Mouse (Mus musculus) ES-Bruce4 (cell line): ENCODE results near the gene Zpbp2. TPM values are rescaled to one million over a fixed set of nuclear protein-coding genes. Genes with fewer than 3 reads are reported as not detected.

Source experiments
- H3K27ac ChIP-seq: 2 replicates; pipeline ENCODE4 v1.5.1; 2012; ENCODE audit warnings: low read length, inconsistent platforms; ENCODE audit not compliant: insufficient read depth
- H3K27me3 ChIP-seq: 2 replicates; pipeline ENCODE4 v1.6.1; 2012; ENCODE audit warnings: mild to moderate bottlenecking, low read length, inconsistent platforms; ENCODE audit not compliant: control insufficient read depth, poor library complexity, insufficient read depth, severe bottlenecking
- H3K36me3 ChIP-seq: 2 replicates; pipeline ENCODE4 v1.6.1; 2012; ENCODE audit warnings: inconsistent platforms, mild to moderate bottlenecking, low read length, moderate library complexity; ENCODE audit not compliant: control insufficient read depth, poor library complexity, insufficient read depth, severe bottlenecking
- H3K4me1 ChIP-seq: one replicate; pipeline ENCODE4 v1.8.1; 2011; ENCODE audit warnings: low read length; ENCODE audit not compliant: control insufficient read depth, insufficient read depth
- H3K4me3 ChIP-seq: 2 replicates; pipeline ENCODE4 v1.5.1; 2011; ENCODE audit warnings: low read depth, mild to moderate bottlenecking, low read length
- H3K9ac ChIP-seq: 2 replicates; pipeline ENCODE4 v1.6.1; 2012; ENCODE audit warnings: low read depth, mild to moderate bottlenecking, inconsistent platforms; ENCODE audit not compliant: poor library complexity, severe bottlenecking
- H3K9me3 ChIP-seq: replicated peaks from 2 replicates; pipeline ENCODE4 v1.6.1; 2012; ENCODE audit warnings: mild to moderate bottlenecking, low read length, inconsistent platforms; ENCODE audit not compliant: control insufficient read depth, poor library complexity, insufficient read depth, severe bottlenecking
- CTCF ChIP-seq: IDR thresholded peaks from one replicate; pipeline ENCODE4 v1.8.1; 2011; ENCODE audit warnings: low read depth, low read length
- EP300 ChIP-seq: IDR thresholded peaks from 2 replicates; pipeline ENCODE4 v1.6.1; 2011; ENCODE audit warnings: low read depth, low read length; ENCODE audit not compliant: insufficient read depth
- POLR2A ChIP-seq: IDR thresholded peaks from one replicate; pipeline ENCODE4 v1.8.1; 2011; ENCODE audit warnings: low read length; ENCODE audit not compliant: insufficient read depth
- polyA plus RNA-seq: library from polyadenylated mRNA; stranded (reverse); fragments of >200 nt; gene quantifications from 2 replicates; pipeline ENCODE4 v1.2.4, GENCODE M21; 2011; ENCODE audit warnings: low read depth; ENCODE audit not compliant: missing spikeins, insufficient read depth, insufficient read length

Gene Zpbp2
- not detected in 2 replicates for polyA plus RNA-seq

DNA sequence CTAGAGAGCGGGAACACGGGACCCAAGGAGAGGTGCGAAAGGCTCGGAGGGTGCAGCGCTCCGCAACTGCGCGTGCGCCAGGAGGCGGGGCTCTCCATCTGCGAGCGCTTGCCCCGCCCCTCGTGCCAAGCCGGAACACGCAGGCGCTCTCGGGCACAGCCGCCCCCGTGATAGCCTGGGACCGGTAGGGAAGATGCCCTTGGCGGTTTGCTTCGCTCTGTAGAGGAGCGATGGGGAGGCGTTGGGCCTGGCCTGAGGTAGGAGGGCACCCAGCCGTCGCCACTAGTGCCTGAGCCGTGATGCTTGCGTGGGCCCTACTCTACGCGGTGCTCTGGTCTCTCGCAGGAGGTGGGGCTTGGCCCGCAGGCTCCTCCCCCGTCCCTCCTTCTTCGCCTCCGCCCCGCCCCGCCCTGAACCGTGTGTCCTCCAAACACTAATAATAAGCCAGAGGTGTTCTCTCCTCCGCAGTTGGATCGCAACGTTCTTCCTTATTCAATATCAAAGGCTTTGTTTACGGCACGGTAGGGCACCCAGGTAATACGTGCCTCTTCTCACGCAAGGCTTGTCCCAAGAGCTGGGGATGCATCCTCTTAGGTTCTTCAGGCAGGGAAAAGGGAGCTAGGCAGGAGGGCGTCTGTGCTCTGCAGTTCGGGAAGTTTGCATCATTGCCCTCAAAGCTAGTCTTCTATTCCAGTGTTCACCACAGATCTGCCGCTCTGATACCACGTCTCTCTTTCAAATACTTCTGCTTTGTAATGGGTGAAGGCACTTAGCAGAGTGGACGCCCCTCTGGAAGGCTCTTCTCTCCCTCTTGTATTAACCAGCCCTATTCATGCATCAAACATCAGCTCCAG is at the start of gene Zpbp2:
Gene Zpbp2, plus strand, starts transcription at position 123 of the 854 bp plus-strand sequence.
- Histone ChIP-seq H3K27me3 (peaks cover 16% of the 10 kb centered on the region), H3K4me3 (peak within 1 kb of the TSS; percentile 78), H3K4me1 (no peaks in the 10 kb centered on the region), H3K36me3 (no peaks in the 10 kb centered on the region), H3K9me3 (peaks cover 3% of the 10 kb centered on the region), H3K27ac (no peak within 1 kb of the TSS), H3K9ac (peak within 1 kb of the TSS; percentile 35)
- TF ChIP-seq POLR2A (peak; percentile 63), EP300 (no peak), CTCF (no peak)

DNA sequence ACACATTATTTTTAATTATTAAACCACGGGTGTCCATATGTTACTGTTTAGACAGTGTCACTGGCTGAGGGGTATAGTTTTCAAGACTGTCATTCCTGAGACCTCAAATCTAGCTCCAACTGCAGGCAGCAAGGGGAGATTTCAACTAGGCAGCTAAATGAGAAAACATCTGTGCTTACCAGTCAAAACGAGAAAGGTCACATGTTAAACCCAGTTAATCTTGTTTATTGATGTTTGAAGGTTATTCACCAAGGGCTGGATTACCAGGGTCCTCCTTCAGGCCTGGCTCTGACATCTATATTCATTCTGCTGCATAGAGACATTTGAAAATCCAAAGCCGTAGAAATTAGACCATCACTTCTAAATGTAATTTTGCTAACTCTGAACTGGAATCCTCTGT is 46.0 kb upstream of the Zpbp2 start:
- no peak overlapping the region for H3K4me3 ChIP-seq
- H3K9ac ChIP-seq, result no peak overlapping the region
- no peaks in the 10 kb centered on the region for H3K9me3 ChIP-seq
- no peak for TF ChIP-seq POLR2A
- TF ChIP-seq EP300, result no peak
- no peak for TF ChIP-seq CTCF
- no peak overlapping the region for H3K27ac ChIP-seq
- H3K4me1 ChIP-seq, result no peaks in the 10 kb centered on the region
- H3K36me3 ChIP-seq, result no peaks in the 10 kb centered on the region
- H3K27me3 ChIP-seq, result no peaks in the 10 kb centered on the region

DNA sequence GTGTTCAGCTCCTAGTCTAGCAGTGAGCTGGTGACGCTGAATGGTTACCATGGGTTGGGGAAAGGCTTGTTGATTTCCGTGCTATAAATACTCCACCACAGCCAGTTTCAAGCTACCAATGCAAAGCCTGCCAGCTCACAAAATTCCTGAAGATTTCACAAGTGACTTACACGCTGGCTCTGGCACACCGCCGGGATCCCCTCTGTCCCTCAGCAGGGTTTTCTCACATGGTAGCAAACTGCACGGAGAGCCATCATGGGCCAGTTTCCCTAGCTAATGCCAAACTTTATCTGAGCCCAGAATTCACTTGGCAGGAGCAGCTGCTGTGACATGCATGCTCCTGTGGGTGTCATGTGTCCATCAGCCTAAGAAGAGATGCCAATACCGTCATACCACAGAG is 41.5 kb upstream of the Zpbp2 start:
- Histone ChIP-seq H3K27ac (no peak overlapping the region), H3K36me3 (no peaks in the 10 kb centered on the region), H3K9me3 (no peaks in the 10 kb centered on the region), H3K9ac (no peak overlapping the region), H3K27me3 (no peaks in the 10 kb centered on the region), H3K4me1 (no peaks in the 10 kb centered on the region), H3K4me3 (no peak overlapping the region)
- no peak for TF ChIP-seq EP300
- TF ChIP-seq CTCF, result no peak

DNA sequence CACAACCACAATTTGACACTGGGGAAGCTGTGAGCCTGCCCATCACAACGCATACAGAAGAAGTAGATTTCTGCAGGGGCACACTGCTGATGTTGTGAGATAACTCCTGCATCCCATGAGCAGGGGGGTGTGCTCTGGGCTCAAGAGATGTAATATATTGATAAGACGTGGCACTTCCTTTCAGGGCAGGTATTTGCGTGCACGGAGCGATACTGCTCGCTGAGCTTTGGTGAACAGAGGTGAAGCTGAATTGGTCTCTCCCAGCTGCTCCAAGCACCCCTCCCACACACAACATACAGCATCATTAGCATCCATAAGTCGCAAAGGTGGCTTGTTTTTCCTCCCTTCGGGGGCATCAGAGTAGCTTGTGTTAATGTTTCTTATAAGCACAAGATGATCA is 40.8 kb upstream of the Zpbp2 start:
- no peak overlapping the region for H3K27ac ChIP-seq
- H3K27me3 ChIP-seq, result no peaks in the 10 kb centered on the region
- H3K9me3 ChIP-seq, result no peaks in the 10 kb centered on the region
- no peaks in the 10 kb centered on the region for H3K36me3 ChIP-seq
- no peak overlapping the region for H3K4me3 ChIP-seq
- TF ChIP-seq CTCF, result no peak
- TF ChIP-seq EP300, result no peak
- no peak for TF ChIP-seq POLR2A
- no peak overlapping the region for H3K9ac ChIP-seq
- H3K4me1 ChIP-seq, result no peaks in the 10 kb centered on the region

DNA sequence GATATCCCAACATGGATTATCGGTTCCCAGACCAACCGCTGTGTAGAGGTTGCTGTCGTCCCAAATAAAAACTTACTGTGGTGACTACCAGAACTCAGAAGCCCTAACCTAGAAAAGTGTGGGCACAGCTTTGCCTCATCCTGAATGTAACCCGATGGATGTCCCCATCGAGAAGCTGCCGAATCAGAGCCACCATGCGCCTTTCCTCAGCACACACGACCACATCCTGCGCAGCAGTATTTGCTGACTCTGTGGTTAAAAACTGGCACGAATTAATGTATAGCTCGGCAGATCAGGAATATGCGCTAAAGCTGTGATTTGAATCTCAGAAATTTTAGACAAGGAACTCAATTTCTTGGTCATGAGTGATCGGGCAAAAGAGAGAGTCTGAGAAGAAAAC is 38.0 kb upstream of the Zpbp2 start:
- H3K4me3 ChIP-seq, result no peak overlapping the region
- no peaks in the 10 kb centered on the region for H3K27me3 ChIP-seq
- H3K9me3 ChIP-seq, result no peaks in the 10 kb centered on the region
- H3K36me3 ChIP-seq, result no peaks in the 10 kb centered on the region
- TF ChIP-seq CTCF (no peak), POLR2A (no peak), EP300 (no peak)
- no peak overlapping the region for H3K27ac ChIP-seq
- no peak overlapping the region for H3K9ac ChIP-seq
- no peaks in the 10 kb centered on the region for H3K4me1 ChIP-seq

DNA sequence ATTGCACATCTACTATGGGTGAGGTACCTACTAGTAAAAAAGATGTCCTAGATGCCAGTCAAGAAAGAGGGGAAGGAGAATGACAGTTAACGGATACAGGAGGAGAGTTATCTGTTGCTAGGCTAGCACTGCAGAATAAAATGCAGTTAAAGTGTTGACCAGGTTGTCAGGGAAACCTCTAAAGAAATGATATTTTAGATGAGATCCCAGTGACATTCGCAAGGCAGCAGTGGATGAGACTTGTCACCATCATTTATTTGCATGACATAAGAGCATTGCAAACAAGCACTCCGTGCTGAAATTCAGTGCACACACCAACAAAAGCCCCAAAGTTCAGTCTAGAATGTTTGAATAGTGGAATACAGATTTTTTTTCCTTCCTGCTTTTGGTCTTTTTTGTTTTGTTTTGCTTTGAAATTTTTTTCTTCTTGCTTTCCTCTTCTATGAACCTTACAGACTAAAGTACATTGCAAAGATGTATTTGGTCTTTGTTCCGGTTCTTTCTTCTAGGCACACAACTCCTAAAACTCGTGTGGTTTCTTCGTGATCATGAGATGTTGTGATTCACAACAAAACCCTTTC is 37.5 kb upstream of the Zpbp2 start:
- H3K4me1 ChIP-seq, result no peaks in the 10 kb centered on the region
- H3K4me3 ChIP-seq, result no peak overlapping the region
- TF ChIP-seq CTCF (no peak), EP300 (no peak)
- H3K9me3 ChIP-seq, result no peaks in the 10 kb centered on the region
- H3K9ac ChIP-seq, result no peak overlapping the region
- no peak overlapping the region for H3K27ac ChIP-seq
- H3K27me3 ChIP-seq, result no peaks in the 10 kb centered on the region
- no peaks in the 10 kb centered on the region for H3K36me3 ChIP-seq
